Mouse (Mus musculus) lung, postnatal 36 days (tissue): ENCODE data around the gene Pdzd4.
A peak's percentile ranks its signal among the peaks of the same experiment; 100 is the strongest.

Experiments used
- DNase-seq: peaks from one replicate; pipeline ENCODE4 v3.0.0; 2022; ENCODE audit warnings: mixed read lengths

Gene Pdzd4

GRCm38 (mm10) chrX:73824185-73825151 is at the start of gene Pdzd4:
TSS of gene Pdzd4 (minus strand) at chrX:73824969.
- peak; percentile 30 for DNase-seq

GRCm38 (mm10) chrX:73871956-73872355 is 47.2 kb upstream of the Pdzd4 start:
- DNase-seq, result no peak

DNA sequence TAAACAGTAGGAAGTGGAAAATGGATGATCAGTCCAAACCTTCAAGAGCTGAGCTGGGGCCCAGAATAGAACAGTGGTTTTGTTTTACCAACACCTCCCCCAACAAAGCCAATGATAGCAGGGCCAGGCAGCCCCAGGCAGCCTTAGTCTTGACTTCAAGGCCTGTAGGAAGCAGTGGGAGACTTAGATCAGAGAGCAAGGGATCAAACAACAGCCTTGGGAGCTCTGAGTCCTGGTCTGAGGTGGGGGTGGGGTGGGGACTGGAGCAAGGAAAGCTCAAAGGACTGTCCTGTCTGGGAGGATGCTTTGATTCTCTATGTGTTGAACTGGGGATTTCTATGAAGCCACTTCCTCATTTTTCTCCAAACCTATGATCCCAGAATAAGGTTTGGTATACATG is 46.7 kb upstream of the Pdzd4 start:
- no peak for DNase-seq

DNA sequence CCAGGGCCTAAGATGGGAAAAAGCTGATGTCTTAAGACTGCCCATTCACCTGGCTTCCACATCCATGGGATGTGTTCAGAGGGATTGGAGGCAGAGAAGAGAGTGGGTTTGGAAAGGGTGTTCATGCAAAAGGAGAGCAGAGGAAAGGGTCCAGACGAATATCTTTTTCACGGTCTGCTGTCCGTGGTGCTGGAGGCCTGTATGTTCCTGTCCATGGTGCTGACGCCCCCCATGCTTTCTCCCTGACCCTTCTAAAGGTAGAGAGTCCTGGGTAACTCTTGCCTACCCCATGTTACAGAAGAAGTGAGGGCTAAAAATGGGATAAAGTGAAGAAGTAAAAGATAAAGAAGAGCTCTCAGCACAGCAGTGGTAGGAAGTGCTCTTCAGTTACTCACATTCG is 44.6 kb upstream of the Pdzd4 start:
- no peak for DNase-seq

DNA sequence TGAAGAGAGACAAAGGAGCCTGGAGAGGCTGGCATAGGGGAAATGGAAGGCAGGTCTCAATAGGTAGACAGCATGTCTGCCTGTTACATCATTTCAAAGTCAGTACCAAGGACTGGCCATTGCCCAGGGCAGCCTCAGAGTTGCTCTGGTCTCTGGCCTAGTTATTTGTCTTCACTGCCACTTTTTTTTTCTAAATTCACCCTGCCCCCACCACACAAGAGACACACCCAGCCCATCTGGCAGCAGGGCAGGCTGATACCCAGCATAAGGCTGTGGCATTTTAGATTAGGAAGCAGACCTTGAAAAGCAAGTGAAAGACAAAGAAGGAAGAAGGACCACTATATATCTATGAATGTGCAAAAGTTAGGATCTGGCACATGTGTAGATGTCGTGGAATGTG is 43.1 kb upstream of the Pdzd4 start:
- DNase-seq, result no peak

- no peak for DNase-seq
Observed at GRCm38 (mm10) chrX:73867256-73867655, 42.5 kb upstream of the Pdzd4 start.

- DNase-seq, result no peak
Observed at GRCm38 (mm10) chrX:73864692-73865091, 39.9 kb upstream of the Pdzd4 start.

GRCm38 (mm10) chrX:73855087-73855408 is 30.3 kb upstream of the Pdzd4 start:
- no peak for DNase-seq

- DNase-seq, result no peak
Observed at GRCm38 (mm10) chrX:73854326-73855086, 29.7 kb upstream of the Pdzd4 start.

DNA sequence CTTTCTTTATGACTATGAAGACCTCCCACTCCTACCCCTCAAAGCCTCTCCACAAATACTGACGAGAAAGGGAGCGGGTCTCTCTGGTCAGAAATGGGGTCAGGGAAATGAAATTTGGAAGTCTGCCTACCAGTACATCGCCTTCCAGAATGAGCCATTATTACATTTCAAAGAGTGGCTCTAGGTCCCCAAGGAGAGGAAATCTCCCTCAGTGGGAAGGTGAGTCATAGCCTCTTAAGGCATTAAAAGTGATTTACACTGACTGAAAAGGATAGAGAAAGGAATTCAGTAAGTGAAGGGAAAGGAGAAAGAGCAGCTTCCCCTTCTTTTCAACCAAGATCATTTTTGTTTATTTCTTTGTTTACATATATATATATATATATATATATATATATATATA is 11.9 kb upstream of the Pdzd4 start:
- no peak for DNase-seq

DNA sequence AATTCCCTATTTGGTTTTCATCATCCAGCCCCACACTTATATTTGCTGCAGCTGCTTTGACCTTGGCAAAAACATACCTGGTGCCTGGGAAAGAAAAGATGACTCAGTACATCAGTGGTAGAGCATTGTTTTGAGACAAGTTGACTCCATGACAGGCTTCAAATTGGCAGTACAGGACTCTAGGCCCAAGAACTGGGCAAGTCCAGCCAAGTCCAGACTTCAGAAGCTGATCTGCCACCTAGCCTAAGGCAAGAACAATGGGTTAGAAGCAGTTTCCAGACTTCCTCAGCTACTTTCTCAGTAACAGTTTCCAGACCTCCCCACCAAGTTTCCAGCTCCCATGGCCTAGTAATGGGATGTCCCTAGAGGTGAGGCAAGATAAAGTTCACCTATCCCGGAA is 11.0 kb upstream of the Pdzd4 start:
- no peak for DNase-seq

- no peak for DNase-seq
Observed at GRCm38 (mm10) chrX:73823747-73824146, 1.0 kb downstream of the Pdzd4 start.

DNA sequence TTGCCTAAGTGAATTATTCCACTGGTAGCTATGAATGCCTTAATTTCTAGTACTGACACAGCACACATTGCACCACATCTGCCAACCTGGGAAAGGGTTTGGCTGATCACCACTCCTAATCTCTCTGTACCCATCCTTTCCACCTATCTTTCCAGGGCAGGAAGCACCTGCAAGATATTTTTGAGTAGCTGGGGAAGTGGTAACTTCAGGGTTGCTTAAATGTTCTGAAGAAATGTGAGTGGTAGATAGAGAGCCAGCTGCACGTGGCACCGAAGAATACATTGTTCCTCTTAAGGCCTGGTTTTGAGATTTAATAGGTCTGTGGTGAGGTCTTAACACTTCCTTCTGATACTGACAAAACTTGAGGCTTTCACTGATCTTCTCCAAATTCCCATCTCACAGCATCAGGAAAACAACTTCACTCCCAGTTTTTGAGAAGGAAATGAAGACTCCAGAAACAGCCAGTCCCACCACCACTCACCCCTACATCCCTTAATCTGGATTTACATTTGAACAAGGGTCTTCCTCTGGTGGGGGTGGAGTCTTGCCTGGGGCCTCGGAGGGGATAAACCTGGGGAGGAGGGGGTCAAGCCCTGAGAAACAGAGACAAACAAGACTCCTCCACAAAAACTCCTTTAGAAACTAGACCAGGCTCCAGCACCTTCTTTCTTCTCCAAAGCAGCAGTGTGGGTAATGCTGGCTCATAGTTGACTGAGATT is 8.0 kb downstream of the Pdzd4 start:
- no peak for DNase-seq

DNA sequence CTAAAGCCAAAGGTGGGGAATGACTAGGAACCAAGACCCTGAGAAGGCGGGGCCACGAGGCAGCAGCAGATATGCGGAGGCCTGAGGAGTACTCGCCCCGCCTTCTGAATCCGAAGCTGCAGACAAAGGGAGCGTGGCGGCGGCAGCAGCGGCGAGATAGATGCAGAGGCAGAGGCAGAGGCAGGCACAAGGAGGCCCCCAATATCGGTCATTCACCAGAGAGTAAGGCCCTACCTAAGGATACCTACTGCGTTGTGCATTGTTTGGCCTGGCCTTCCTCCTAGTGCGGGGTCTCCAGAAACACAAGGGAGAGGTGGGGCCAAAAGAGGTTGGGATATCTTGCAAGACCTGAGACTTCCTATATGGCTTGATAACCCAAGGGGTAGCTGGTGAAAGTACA is 9.7 kb downstream of the Pdzd4 start:
- DNase-seq, result no peak

- DNase-seq, result no peak
Observed at GRCm38 (mm10) chrX:73805814-73806213, 19.0 kb downstream of the Pdzd4 start.

GRCm38 (mm10) chrX:73798502-73798901 is 26.3 kb downstream of the Pdzd4 start:
- DNase-seq, result peak; percentile 82

DNA sequence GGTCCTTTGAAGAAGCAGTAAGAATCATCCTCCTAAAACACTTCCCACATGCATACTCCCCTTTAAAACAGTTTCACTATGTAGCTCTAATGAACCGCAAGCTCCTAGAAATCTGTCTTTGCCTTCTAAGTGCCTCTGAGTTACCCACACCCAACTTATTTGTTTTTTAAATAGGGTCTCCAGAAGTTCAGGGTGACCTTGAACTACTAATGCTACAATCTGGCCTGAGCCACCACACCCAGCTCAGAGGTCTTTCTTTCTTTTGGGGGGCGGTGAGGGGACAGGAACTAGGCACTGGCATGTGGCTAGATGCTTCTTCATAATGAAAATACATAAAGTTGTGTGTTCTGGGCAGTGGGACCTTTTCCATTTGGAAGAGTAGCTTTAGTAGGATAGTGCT is 27.3 kb downstream of the Pdzd4 start:
- DNase-seq, result no peak

DNA sequence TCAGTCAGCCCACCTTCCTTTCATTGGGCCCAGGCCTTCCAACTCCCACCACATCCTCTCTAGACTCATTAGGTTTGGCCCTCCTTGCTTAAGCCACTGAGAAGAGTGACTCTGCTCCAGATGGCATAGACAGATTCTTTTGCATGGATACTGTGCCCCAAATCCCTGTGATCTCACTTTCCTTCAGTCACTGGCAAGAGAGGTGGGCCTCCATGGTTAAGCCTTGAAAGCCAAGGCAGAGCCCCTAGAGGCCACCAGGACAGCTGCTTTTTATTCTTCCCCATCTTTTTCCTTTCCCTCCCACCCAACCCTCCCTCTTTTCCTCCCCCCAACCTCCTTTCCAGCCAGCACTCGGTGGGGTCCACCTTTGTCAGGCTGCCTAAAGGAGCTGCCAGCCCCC is 31.3 kb downstream of the Pdzd4 start:
- DNase-seq, result no peak

- DNase-seq, result no peak
Observed at GRCm38 (mm10) chrX:73793039-73793438, 31.7 kb downstream of the Pdzd4 start.

- no peak for DNase-seq
Observed at GRCm38 (mm10) chrX:73788501-73788900, 36.3 kb downstream of the Pdzd4 start.

- no peak for DNase-seq
Observed at GRCm38 (mm10) chrX:73787225-73787558, 37.6 kb downstream of the Pdzd4 start.

DNA sequence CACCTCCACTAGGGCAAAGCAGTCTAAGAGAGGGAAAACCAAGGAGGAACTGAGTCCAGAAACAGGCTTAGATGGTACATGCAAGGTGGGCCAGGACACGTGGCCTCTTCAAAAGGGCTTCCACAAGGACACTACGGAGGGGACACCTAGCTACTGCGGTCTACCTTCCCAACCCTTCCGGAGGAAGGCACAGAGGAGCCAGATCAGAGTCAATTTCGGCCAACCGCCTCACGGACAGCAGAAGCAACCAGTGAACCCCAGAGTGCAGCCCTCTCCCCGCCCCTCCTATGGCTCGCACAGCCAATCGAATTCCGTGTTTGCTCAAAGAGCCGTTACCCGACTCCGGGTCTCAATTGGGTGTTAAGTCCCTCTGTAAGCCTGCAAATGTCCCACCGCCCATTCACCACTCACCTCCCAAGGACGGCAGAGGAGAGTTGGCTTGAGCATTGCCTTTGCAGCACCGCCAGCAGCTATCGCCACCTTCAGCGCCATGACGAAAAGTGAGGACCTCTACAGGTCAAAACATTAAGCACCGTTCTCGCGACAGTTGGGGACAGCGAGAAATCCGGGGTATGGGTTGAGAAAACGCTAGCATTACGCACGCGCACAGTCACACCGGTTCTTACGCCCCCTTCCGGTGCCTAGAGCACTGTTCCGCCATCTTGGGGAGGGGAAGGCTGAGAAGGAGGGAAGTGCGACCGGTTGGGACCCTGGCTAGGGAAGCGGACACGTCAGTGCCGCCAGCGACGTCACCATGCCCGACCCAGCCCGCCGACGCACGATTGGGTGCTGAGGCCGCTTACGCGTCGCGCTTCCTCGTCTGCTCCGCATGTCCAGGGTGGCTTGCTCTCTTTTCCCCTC is 38.2 kb downstream of the Pdzd4 start, which contains the start of the genes Idh3g and Ssr4:
Idh3g (minus strand) TSS at position 534 of the 861 bp plus-strand sequence.
Ssr4 (plus strand) TSS at position 665 of the 861 bp plus-strand sequence.
- DNase-seq, result peak; percentile 96
